Mouse (Mus musculus) brain, embryonic 18.5 days (tissue): ENCODE measurements at regions not wholly inside any gene's neighbourhood (a gene's known extent, or its start where the extent isn't known, plus 50 kb on each side); places are given as distances from the start of the nearest gene placed in this dataset.

Experiments used
- DNase-seq: peaks from one replicate; pipeline ENCODE4 v3.0.0-alpha.2; 2012; ENCODE audit warnings: low read depth, low spot score

DNA sequence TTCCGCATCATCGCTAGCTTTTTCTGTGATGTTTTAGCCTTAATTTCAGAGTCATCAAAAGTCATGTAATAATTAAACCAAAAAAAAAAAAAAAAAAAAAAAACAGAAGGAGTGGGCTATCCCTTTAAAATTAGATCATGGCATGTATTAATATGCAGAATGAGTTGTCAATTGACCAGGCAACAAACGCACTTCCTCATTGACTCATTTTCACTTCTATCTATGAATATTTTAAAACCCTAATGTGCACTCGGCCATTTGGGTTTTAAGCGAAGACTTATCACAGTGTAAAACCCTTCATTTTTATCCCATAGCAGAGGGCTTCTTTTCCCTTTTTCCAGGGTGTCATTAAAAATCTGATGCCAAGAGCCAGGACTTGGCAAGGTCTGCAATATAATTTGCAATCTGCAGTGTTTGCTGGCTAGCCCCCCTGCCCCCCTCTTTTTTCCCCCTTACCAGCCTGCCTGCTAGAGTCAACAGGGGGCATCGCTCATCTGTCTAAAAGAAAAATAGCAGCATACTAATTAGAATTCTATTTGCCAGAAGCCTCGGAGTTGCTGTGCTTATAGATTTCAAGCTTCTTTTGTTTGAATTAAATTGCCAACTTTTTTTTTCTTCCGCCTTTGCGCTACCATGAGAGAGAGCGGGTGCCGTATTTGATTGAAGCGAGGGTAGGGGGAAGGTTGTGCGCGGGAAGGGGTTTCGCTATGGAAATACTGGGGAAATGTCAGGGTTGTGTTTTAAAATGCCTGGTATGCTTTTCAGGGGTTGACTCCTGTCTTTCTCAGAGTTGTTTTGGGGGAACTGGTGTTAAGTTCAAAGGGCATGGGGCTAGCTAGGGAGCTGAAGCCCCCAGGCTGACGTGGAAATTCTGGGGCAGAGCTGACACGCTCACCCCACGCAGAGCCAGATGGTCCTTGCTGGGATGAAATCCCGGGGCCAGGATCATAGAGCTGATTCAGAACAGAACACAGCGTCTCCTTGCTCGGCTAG, 248.3 kb downstream of the Nr2f2 start:
- no peak for DNase-seq

DNA sequence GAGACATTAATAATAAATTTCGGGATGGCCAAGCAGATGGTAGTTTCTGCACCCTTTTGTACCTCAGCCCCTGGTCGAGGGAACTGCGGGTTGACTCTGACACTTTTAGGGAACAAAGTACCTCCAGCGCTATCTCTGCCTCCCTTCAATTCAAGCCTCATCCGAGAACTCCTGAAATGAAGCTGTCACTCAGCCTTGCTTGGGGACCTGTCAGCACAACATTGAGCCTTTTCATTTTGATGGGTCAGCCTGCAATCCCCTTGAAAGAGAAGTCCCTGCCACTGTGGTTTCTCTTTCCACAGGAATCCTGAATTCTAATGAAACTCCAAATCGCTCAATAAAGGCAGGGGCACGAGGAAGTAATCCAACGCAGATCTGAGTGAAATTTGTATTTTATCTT, 257.5 kb downstream of the Nr2f2 start:
- DNase-seq = no peak

DNA sequence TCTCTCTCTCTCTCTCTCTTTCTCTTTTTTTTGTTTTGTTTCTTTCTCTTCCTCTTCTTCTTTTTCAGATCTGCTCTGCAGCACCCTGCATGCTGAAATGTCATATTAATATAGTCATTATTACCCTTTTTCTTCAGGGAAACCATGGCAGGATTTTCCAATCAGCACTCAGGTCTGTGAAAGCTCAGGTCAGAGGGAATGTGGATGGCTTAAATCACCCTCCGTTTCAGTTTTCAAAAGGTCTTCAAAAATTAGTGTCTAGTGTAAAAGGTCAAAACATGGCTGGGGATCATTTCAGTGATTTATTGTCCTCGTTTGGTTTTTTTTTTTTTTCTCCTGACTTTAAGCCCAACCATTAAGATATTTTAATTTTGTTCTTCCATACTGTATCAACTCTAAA, 261.5 kb downstream of the Nr2f2 start:
- DNase-seq = no peak

DNA sequence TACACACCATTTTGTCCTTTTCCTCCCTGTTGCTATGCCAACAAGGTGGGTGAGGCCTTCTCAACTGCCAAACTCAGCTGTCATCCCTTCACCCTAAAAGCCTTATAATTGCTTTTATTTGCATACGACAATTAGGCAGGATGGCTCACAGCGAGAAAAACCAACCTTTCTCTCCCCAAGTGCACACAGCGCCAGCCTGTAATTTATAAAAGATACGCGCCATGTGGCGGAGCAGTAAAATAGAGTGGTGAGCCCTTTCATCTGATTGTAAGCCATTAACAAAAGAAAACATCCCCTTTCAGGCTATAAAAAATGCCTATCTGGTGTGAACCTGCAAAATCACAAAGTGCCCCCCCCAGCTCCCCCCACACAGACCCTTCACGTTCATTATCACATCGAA, 262.0 kb downstream of the Nr2f2 start:
- DNase-seq = peak; percentile 49

DNA sequence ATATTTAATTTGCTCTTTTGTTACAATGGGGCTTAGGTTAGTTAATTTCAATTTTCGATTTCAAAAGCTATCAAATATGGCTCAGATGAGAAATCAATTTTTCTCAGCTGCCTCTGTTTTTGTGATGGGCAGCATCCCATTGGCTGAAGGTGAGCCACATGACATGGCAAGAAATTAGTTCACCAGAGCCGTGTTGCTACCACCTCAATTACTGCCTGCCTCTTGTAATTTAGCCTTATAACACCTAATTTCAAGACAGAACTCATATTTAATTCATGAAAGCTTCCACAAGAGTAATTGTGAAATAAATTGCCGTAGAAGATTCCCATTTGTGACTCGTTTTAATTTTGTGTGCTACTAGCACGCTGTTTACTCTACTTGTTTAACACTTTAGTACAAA, 262.9 kb downstream of the Nr2f2 start:
- DNase-seq = no peak

DNA sequence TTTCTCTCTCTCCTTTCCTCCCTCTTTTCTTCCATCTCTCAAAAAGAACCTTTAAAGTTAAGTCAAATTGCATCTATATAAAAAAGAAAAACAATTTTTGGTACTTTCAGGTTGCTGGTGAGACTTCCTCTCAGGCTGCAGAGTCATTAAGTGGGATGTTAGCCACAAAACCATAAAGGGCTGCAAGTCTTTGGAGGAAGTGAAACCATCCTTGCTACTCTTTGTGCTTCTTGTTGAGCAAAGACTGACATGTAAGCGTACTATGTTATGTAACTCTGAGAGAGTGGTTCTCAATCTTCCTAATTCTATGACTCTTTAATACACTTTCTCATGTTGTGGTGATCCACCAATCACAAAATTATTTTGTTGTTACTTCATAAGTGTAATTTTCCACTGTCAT, 267.5 kb downstream of the Nr2f2 start:
- DNase-seq = no peak

DNA sequence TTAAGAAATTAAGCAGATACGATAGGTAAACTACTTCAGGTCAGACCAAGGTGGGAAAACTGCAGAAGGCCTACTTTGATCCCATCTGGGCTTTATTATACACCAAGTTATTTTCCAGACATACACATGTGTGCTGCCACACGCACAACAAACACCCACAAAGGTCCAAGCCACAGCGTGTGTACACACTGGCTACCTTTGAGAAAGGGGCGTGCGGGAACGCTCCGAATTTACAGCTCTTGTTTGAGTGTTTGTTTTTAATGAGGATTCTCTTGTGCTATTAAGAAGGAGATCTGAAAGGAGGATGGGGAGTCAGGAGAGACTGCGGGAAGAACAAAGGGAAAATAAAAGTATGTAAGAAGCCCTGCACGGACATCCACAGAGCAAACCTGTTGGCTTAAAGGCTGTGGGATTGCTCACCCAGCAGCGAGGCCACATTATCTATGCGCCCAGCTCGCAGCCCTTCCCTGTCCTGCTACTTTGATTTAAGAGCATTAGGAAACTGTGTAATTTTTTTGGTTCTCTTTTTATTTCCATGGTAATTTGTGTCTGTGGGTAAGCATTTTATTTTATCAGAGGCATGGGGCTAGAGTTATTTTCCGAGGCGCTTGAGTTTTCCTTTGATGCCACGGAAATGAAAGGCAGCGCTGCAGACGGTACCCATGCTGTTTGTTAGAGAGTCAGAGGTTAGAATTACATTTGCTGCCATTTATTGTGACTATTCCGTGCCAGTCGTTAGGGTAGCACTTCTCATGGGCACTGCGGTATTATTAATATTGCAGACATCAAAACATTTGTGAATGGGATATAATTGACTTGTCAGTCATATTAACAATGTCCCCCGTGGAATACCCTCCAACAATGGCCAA, 272.4 kb downstream of the Nr2f2 start:
- DNase-seq = no peak

DNA sequence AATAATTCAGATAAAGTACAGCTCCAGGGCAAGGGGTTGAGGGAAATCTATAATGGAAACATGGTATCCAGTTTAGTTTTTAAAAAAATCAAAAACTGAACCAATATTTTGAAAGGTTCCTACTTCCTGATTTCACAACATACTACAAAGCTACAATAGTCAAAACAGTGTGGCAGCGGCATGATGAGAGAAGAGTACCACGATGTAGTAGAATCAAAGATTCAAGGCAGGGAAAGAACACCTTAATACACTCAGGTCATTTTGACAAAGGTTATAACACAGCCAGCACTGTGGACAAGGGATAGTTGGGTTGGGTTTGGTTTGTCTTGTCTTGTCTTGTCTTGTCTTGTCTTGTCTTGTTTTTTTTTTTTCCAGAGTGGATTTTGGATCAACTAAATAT, 274.4 kb downstream of the Nr2f2 start:
- no peak for DNase-seq

DNA sequence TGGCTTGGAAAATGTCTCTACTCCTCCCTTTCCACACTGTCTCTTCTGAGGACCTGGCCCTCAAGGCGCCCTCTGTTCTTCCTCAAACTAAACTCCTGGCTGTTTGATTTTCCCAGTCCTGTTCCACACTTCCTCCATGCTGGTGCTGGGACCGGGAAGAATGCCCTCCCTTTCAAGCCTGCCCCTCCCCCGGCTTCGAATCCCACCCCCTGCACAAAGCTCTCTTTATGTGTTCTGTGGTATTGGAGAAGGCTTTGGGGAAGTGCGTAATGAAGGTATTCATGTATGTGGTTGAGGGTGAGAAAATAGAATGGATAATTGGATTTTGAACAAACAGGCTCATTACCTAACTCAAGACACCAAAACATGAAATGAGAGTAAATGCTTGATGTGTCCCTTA, 277.4 kb downstream of the Nr2f2 start:
- no peak for DNase-seq

DNA sequence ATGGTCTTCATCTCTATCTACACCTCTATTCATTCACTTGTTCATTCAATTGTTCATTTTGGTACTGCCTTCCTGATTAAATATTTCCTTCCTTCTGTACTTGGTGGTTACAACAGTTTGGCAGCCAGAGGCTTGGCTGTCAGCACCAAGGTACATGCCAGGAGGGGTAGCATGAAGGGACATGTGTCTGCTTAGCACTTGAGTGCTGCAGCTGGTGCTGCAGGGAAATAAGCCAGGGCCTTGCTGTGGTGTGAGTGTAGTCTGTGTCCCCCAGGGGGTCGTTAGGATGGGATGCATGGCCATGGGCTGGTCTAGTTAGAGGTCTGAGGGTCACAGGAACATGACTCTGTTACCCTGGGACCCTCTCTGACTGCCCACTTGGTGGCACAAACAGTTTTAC, 296.9 kb downstream of the Nr2f2 start:
- no peak for DNase-seq

DNA sequence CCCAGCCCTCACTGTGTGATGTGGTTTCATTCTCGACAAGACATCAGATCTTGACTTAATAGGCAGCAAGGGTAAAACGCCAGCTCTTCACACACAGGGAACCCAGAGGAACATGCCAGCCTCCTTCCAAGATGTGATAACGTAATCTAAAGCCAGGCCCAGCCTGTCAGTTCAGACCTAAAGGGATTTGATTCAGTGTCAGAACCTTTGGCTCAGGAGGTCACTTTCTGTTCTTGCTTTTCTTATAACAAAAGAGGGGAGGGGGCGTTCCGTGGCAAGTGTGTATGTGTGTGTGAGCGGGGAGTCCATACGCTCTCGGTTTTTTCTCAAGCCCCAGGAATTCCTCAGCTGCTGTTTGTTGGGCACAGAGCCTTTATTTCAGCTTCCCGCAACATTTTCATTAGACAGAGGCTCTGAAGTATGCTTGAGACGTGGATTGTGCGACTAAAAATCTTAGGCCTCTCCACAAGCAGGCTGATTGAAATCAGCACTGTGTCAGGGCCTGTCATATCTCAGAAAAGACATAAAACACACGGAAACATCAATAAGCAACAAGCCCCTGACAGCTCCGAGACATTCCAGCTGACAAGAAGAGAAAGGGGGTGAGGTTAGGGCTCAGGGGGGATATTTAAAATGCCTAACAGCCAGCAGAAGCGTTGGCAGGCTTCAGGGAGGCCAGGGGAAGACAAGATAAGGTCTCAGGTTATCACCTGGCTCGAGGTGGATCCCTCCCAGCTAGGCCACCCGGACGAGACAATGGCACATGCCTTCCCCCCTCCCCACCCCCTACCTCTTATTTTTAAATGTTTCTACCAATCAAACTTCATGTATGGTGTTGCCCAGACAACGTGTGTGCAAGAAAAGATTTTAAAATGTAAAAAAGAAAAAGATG, 298.5 kb downstream of the Nr2f2 start:
- no peak for DNase-seq

DNA sequence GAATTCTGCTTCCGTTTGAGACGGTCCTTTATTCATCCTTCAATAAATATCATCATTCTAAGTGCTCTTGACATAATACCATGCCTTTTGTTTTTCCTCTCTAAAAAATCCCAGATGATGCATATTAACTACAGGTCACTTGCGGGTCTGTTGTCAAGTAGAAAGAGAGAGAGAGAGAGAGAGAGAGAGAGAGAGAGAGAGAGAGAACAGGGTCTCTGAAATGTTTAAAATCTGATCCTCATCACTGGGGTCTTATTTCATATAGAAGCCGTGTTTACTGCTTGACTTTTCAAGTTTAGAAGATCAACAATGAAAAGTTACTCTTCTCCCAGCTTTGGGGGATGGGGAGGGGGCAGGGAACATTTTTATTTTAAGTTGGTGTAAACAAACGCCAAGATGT, 299.5 kb downstream of the Nr2f2 start:
- no peak for DNase-seq

DNA sequence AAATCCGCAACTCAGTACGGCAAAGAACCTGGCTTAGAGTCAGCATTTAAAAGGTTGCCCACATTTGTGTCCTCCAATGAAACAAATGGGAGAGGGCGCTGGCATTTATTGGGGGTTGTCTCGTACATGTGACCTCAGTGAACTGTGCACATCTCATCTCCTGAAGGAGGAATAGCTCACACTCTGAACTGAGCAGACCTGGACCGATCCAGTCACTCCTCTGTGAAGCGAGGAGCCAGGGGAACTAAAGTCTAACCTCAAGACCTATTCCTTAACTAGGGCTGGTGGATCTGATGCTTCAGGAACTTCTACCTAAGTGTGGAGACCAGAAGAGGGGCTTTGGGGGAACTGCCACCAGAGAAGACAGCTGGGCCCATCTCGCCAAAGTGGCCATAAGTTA, 300.1 kb downstream of the Nr2f2 start:
- DNase-seq = no peak

DNA sequence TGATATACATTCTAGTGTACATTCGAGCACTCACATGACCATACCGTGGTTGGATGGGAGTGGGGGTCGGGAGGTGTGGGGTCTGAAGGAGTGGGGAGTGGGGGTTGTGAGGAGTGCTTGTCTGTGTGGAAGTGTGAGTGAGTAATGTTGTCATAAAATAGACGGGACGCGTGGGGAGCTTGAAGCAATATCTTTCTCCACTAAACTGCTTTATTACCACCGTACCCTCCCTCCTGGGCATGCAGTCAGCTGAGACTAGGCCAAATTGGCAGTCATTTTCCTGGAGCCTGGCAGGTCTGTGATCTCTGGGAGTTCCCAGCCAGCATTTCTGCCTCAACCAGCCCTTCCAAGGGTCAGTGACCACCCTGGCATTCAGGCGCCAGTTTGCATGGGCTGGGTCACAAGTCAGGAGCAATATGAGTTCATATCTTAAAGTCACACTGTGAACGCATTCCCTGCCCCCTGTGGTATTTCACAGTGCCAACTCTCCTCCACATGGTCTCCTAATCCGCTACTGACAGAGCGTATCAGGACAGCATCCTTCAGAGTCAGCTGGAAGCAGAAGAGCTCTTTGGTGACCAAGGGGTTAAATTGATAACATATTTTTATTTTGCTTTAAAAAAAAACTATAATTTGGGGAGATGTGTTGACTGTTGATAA, 300.9 kb downstream of the Nr2f2 start:
- DNase-seq = no peak

DNA sequence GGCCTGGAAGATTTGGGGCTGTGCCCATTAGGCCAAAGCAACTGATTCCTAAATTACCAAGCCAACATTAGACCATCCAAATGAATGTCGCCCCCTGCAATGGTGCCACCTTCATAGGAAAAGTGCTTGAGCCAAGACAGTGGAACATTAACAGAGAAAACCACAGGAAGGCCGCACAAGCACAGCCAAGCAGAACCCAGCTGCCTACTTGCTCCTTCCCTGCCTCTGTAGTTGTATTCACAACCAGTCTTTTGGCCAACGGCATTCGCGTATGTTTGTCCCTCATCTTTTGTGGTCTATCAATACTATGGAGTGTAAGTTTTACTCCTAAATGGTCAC, 319.2 kb downstream of the Nr2f2 start:
- DNase-seq = no peak

DNA sequence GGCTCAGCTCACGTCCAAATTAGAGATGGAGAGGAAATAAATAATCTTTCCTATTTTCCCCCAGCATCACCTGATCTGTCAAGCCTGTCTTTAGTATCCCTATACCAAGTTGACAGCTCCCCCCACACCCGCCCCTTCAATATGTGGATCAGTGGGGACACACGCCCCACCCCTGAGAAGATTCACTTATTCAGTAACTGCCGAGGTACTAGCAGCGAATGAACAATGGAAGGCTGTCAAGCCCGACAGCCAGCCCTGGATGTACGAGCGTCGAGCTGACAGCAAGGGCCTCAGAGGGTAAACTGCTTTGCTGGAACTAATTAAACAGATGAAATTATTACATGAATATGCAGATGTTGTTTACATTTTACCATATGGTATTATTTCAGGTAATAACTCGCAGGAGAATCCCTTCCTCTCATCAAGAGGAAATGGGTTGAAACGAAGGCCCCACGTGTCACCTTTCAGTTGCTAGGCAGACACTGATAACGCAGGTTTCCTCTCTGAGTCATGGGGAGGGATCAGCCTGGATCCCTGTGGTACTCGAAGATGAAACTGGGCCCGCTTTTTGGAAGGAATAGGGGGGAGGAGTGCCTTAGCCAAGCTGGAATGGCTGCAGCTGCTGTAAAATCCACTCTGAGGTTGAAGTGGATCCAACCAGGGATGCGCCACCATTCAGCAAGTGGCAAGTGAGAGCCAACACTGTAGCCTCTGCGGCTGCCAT, 319.7 kb downstream of the Nr2f2 start:
- DNase-seq = no peak

DNA sequence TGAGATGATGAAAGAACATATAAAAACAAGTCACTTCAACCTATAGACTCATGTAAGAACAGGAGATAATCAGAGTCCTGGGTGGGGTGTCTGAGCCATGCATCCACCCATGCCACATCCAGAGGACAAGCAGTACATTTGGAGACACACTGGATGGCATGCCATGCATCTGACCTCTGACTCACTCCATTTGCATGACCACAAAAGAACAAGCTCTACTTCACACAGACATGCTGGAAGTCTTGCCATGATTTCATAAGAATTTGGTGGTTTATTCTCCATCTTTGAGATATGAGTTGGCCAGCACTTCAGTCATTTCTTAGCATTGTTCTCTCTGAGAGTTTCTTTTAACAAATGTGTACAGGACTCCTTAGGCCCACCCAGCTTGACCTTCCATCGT, 329.5 kb downstream of the Nr2f2 start:
- DNase-seq = no peak

DNA sequence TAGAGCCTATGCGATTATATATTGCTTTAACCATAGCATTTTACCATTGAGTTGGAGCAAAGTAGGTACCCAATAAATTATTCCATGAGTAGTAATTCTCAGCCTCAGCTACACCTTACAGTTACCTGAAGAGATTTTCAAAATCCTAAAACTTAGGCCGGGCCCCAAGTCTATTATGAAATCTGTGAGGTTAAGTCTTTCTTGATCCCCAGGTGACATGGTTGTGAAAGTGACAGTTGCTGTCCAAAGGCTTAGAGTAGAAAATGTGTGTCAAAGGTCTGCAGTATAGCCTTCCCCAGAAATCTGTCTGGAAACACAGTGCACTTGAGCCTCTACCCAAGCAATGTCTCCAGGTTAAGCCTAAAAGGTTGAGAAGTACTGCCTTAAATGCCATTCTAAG, 333.7 kb downstream of the Nr2f2 start:
- no peak for DNase-seq

DNA sequence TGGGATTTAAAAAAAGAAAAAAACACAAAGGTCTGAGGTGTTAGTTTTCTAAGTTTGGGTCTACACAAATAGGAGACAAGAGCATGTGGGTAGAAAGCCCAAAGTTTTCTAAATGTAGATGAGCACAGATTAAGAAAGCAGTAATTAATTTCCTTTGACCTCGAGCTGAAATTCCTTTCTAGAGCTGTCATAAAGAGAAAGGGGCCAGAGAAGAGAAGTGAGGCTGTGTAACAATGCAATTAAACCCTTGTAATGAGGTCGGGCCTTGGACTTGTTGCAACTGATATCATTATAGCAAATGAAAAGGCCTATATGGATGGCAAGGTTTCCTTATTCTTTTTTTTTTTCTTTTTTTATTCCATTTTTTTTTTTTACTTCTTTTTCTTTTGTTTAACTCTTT, 337.2 kb downstream of the Nr2f2 start:
- no peak for DNase-seq

DNA sequence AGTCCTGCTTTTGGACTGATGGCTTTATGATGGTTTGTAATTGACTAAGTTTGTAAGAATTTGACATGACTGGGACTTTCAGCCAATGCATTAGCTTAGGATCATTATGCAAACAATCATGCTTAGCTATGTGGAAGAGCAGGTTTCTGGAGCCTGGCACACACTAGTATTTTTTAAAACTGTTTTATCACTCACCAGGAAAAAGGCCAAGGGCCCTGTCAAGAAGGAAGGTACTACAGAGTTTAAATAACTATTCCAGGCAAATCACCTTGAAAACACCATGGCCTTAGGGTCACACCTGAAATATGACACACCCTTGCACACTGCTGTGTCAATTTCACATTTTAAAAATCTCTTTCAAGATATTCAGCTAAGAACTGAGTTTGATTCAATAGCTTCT, 341.0 kb downstream of the Nr2f2 start:
- no peak for DNase-seq

DNA sequence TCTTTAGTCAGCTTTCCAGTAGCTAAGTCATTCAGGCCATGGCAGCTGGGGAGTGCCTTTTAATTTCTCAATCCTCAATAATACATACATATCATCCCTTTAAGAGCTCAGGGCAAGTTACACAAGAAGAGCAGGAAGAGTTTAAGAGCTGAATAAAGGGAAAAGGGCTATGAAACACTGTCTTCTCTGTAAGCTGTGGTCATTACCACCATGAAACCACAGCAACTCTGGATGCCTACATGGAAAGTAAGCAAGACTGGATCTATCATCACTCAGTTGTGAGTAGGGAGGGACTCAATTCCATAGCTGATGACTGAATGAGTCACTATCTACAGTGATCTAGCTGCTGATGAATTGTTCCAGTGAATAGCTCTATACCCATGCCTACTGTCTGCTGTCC, 349.9 kb downstream of the Nr2f2 start:
- no peak for DNase-seq
